Mouse (Mus musculus): ENCODE measurements at regions not wholly inside any gene's neighbourhood (a gene's known extent, or its start where the extent isn't known, plus 50 kb on each side); places are given as distances from the start of the nearest gene placed in this dataset.

GRCm38 (mm10) chr5:50234111-50234510 lies 175.3 kb upstream of the Adgra3 start:
- Histone ChIP-seq H3K36me3 (ENCODE audit: insufficient read depth, low read length) (no peaks in the 10 kb centered on the region), H3K27me3 (ENCODE audit: insufficient read depth, low read length) (no peaks in the 10 kb centered on the region), H3K4me2 (ENCODE audit: low read depth, low read length) (no peak overlapping the region), H3K4me1 (ENCODE audit: insufficient read depth, low read length) (no peaks in the 10 kb centered on the region), H3K9me3 (ENCODE audit: low read length) (no peaks in the 10 kb centered on the region), H3K27ac (no peak overlapping the region), H3K9ac (replicated peaks; ENCODE audit: low read length) (no peak overlapping the region), H3K4me3 (ENCODE audit: low read length) (no peak overlapping the region)
- DNase-seq (ENCODE audit: low spot score) (no peak), ATAC-seq (no peak)
- no peak for TF ChIP-seq CTCF (IDR thresholded peaks at IDR 0.05; ENCODE audit: low read depth)
- 96% methylated on average over 2 of the region's 2 CpGs for WGBS

DNA sequence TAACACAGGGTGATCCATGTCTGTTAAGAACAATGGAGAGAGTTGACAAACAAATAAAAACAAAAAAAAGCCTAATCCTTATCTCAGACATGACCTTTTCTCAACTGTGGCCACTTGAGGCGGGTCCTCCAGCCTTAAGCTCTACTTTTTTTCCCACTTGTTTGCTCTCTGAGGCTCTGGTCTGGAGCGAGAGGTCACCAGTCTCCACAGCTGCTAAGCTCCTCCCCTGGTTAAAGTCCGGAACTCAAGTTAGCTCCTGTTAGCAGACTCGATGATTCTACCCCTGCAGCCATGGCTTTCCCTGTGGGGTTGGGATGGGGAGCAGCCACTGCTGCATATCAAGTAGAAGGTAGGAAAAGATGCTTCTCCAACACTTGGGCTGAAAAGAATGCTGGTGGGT lies 158.2 kb upstream of the Adgra3 start:
- TF ChIP-seq CTCF (IDR thresholded peaks at IDR 0.05; ENCODE audit: low read depth), result no peak
- 66% methylated on average over 4 of the region's 4 CpGs for whole genome bisulfite sequencing
- Histone ChIP-seq H3K9me3 (ENCODE audit: low read length) (no peaks in the 10 kb centered on the region), H3K4me1 (ENCODE audit: insufficient read depth, low read length) (no peaks in the 10 kb centered on the region), H3K27me3 (ENCODE audit: insufficient read depth, low read length) (no peaks in the 10 kb centered on the region), H3K27ac (no peak overlapping the region), H3K36me3 (ENCODE audit: insufficient read depth, low read length) (no peaks in the 10 kb centered on the region), H3K4me2 (ENCODE audit: low read depth, low read length) (no peak overlapping the region), H3K4me3 (ENCODE audit: low read length) (no peak overlapping the region), H3K9ac (replicated peaks; ENCODE audit: low read length) (no peak overlapping the region)
- no peak for ATAC-seq
- DNase-seq (ENCODE audit: low spot score), result no peak

- Histone ChIP-seq H3K4me2 (ENCODE audit: low read depth, low read length) (no peak overlapping the region), H3K27ac (no peak overlapping the region), H3K4me1 (ENCODE audit: insufficient read depth, low read length) (no peaks in the 10 kb centered on the region), H3K4me3 (ENCODE audit: low read length) (no peak overlapping the region), H3K36me3 (ENCODE audit: insufficient read depth, low read length) (no peaks in the 10 kb centered on the region), H3K9ac (replicated peaks; ENCODE audit: low read length) (no peak overlapping the region), H3K9me3 (ENCODE audit: low read length) (no peaks in the 10 kb centered on the region), H3K27me3 (ENCODE audit: insufficient read depth, low read length) (no peaks in the 10 kb centered on the region)
- WGBS, result 45% methylated on average over 5 of the region's 5 CpGs
- peak; percentile 56 for TF ChIP-seq CTCF (IDR thresholded peaks at IDR 0.05; ENCODE audit: low read depth)
- ATAC-seq, result no peak
- DNase-seq (ENCODE audit: low spot score), result peak; percentile 68
Measured at GRCm38 (mm10) chr5:50215960-50216359, 157.2 kb upstream of the Adgra3 start.

DNA sequence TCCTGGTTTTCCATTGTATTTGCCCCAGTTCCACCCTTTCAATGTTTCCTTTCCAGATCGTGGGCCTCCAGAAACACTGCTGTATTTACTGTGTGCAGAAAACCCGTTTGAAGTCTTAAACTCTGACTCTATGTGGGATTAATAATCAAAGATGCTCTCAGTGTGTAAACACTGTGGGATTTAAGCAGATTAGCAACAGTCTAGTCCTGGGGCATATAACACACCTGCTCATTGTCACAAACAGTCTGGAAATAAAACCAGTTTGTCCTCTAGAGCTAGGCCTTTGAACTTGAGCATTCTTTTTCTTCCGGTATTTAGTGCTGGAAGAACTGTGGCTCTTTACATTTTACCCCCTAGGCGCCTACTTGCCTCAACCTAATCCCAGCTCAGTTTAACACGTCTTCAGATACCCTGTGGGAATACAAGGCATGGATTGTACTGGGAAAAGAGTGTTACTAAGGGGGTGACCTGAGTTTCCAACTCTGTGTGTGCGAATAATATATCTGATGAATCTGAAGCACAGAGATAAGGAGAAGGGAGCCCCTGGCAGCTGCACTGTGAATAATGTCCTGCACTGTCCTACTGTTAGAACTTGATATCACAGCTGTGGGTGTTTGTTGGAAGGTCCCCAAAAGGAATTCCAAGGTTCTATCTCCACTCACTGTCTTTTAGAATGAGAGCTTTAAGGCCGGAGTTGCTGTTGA lies 143.7 kb upstream of the Adgra3 start:
- no peak overlapping the region for H3K4me2 ChIP-seq (ENCODE audit: low read depth, low read length)
- no peak overlapping the region for H3K4me3 ChIP-seq (ENCODE audit: low read length)
- WGBS, result 75% methylated on average over 7 of the region's 7 CpGs
- TF ChIP-seq CTCF (IDR thresholded peaks at IDR 0.05; ENCODE audit: low read depth), result no peak
- ATAC-seq, result no peak
- no peaks in the 10 kb centered on the region for H3K9me3 ChIP-seq (ENCODE audit: low read length)
- no peaks in the 10 kb centered on the region for H3K27me3 ChIP-seq (ENCODE audit: insufficient read depth, low read length)
- DNase-seq (ENCODE audit: low spot score), result no peak
- no peaks in the 10 kb centered on the region for H3K4me1 ChIP-seq (ENCODE audit: insufficient read depth, low read length)
- H3K9ac ChIP-seq (replicated peaks; ENCODE audit: low read length), result no peak overlapping the region
- H3K36me3 ChIP-seq (ENCODE audit: insufficient read depth, low read length), result no peaks in the 10 kb centered on the region
- no peak overlapping the region for H3K27ac ChIP-seq

- Histone ChIP-seq H3K4me1 (ENCODE audit: insufficient read depth, low read length) (no peaks in the 10 kb centered on the region), H3K36me3 (ENCODE audit: insufficient read depth, low read length) (no peaks in the 10 kb centered on the region), H3K27me3 (ENCODE audit: insufficient read depth, low read length) (no peaks in the 10 kb centered on the region), H3K27ac (no peak overlapping the region), H3K9me3 (ENCODE audit: low read length) (no peaks in the 10 kb centered on the region), H3K4me2 (ENCODE audit: low read depth, low read length) (no peak overlapping the region), H3K9ac (replicated peaks; ENCODE audit: low read length) (no peak overlapping the region), H3K4me3 (ENCODE audit: low read length) (no peak overlapping the region)
- no peak for ATAC-seq
- TF ChIP-seq CTCF (IDR thresholded peaks at IDR 0.05; ENCODE audit: low read depth), result no peak
- no peak for DNase-seq (ENCODE audit: low spot score)
- WGBS, result 71% methylated on average over 3 of the region's 3 CpGs
Measured at GRCm38 (mm10) chr5:50196423-50196822, 137.6 kb upstream of the Adgra3 start.

DNA sequence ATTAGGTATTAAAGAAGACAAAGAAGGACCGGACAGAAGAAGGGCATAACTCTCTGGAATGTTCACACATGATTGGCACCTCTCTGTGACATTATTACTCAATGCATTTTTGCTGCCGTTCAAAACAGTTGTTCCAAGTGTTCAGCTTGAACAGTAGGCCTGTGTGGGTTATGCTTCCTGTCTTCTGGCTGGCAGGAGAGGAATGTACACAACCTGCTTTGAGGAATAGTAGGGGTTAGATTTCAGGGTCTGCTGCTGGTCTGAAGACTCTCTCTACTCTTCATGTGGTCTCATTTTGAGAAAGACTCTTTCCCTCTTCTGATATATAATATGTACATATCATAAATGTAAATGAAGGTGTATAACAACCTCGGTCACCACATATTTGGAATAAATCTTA lies 137.2 kb upstream of the Adgra3 start:
- 73% methylated on average over 3 of the region's 3 CpGs for WGBS

DNA sequence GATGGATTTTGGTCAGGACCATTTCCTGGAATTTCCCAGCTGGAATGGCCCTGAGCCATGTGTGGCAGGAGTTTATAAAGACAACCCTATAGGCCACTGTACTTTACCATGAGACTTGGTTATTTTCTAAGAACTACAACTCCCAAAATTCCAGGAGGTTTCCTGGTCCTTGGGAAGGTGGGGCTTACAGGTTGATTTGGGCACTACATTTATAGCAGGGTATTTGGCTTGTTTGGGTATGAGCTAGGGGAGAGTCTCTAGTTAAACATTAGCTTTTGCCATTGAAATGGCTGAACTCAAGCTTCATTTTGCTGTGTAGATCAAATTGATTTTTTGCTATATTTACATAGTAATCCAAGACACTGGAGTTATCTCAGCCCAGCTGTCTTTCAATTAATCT lies 130.6 kb upstream of the Adgra3 start:
- Histone ChIP-seq H3K9ac (replicated peaks; ENCODE audit: low read length) (no peak overlapping the region), H3K36me3 (ENCODE audit: insufficient read depth, low read length) (no peaks in the 10 kb centered on the region), H3K4me1 (ENCODE audit: insufficient read depth, low read length) (no peaks in the 10 kb centered on the region), H3K27ac (no peak overlapping the region), H3K9me3 (ENCODE audit: low read length) (no peaks in the 10 kb centered on the region), H3K4me2 (ENCODE audit: low read depth, low read length) (no peak overlapping the region), H3K27me3 (ENCODE audit: insufficient read depth, low read length) (no peaks in the 10 kb centered on the region), H3K4me3 (ENCODE audit: low read length) (no peak overlapping the region)
- DNase-seq (ENCODE audit: low spot score) (no peak), ATAC-seq (no peak)
- no peak for TF ChIP-seq CTCF (IDR thresholded peaks at IDR 0.05; ENCODE audit: low read depth)

More for the DNA sequence above, 137.2 kb upstream of the Adgra3 start:
- Histone ChIP-seq H3K27me3 (ENCODE audit: insufficient read depth, low read length) (no peaks in the 10 kb centered on the region), H3K4me2 (ENCODE audit: low read depth, low read length) (no peak overlapping the region), H3K36me3 (ENCODE audit: insufficient read depth, low read length) (no peaks in the 10 kb centered on the region), H3K4me3 (ENCODE audit: low read length) (no peak overlapping the region), H3K4me1 (ENCODE audit: insufficient read depth, low read length) (no peaks in the 10 kb centered on the region), H3K9me3 (ENCODE audit: low read length) (no peaks in the 10 kb centered on the region), H3K9ac (replicated peaks; ENCODE audit: low read length) (no peak overlapping the region), H3K27ac (no peak overlapping the region)
- no peak for TF ChIP-seq CTCF (IDR thresholded peaks at IDR 0.05; ENCODE audit: low read depth)
- DNase-seq (ENCODE audit: low spot score), result no peak
- ATAC-seq, result no peak

Data from hindbrain, postnatal 0 days (tissue).